Mouse (Mus musculus): ENCODE data around the gene Atp4b.
A peak's percentile ranks its signal among the peaks of the same experiment; 100 is the strongest.

The Atp4b gene

GRCm38 (mm10) chr8:13396725-13397124, at the start of gene Atp4b:
Gene Atp4b (minus strand): TSS chr8:13396825.
- no peak for DNase-seq (ENCODE audit: low read depth, low spot score)

GRCm38 (mm10) chr8:13442152-13442551, 45.5 kb upstream of the Atp4b start:
- DNase-seq (ENCODE audit: low read depth, low spot score), result no peak

- DNase-seq (ENCODE audit: low read depth, low spot score), result no peak
Observed at GRCm38 (mm10) chr8:13437531-13437930, 40.9 kb upstream of the Atp4b start.

GRCm38 (mm10) chr8:13436052-13436451, 39.4 kb upstream of the Atp4b start:
- DNase-seq (ENCODE audit: low read depth, low spot score), result no peak

GRCm38 (mm10) chr8:13434889-13435288, 38.3 kb upstream of the Atp4b start, which contains the start of gene Tmem255b:
Gene Tmem255b (plus strand): TSS chr8:13435189.
- no peak for DNase-seq (ENCODE audit: low read depth, low spot score)

GRCm38 (mm10) chr8:13433130-13433529, 36.5 kb upstream of the Atp4b start:
- DNase-seq (ENCODE audit: low read depth, low spot score), result no peak

- DNase-seq (ENCODE audit: low read depth, low spot score), result no peak
Observed at GRCm38 (mm10) chr8:13430866-13431265, 34.2 kb upstream of the Atp4b start.

GRCm38 (mm10) chr8:13430412-13430811, 33.8 kb upstream of the Atp4b start:
- DNase-seq (ENCODE audit: low read depth, low spot score), result no peak

GRCm38 (mm10) chr8:13428156-13428555, 31.5 kb upstream of the Atp4b start:
- no peak for DNase-seq (ENCODE audit: low read depth, low spot score)

GRCm38 (mm10) chr8:13427351-13427750, 30.7 kb upstream of the Atp4b start:
- DNase-seq (ENCODE audit: low read depth, low spot score), result no peak

GRCm38 (mm10) chr8:13420970-13421369, 24.3 kb upstream of the Atp4b start:
- DNase-seq (ENCODE audit: low read depth, low spot score), result no peak

- DNase-seq (ENCODE audit: low read depth, low spot score), result no peak
Observed at GRCm38 (mm10) chr8:13419111-13419639, 22.6 kb upstream of the Atp4b start.

- no peak for DNase-seq (ENCODE audit: low read depth, low spot score)
Observed at GRCm38 (mm10) chr8:13415879-13416278, 19.3 kb upstream of the Atp4b start.

GRCm38 (mm10) chr8:13413823-13414390, 17.3 kb upstream of the Atp4b start:
- DNase-seq (ENCODE audit: low read depth, low spot score), result no peak

- DNase-seq (ENCODE audit: low read depth, low spot score), result peak; percentile 51
Observed at GRCm38 (mm10) chr8:13412891-13413558, 16.4 kb upstream of the Atp4b start.

- peak; percentile 61 for DNase-seq (ENCODE audit: low read depth, low spot score)
Observed at GRCm38 (mm10) chr8:13411597-13411996, 15.0 kb upstream of the Atp4b start.

- DNase-seq (ENCODE audit: low read depth, low spot score), result no peak
Observed at GRCm38 (mm10) chr8:13406011-13406410, 9.4 kb upstream of the Atp4b start.

GRCm38 (mm10) chr8:13404666-13405131, 8.1 kb upstream of the Atp4b start, which contains the start of gene Grk1:
Gene Grk1 (plus strand): TSS chr8:13405081.
- DNase-seq (ENCODE audit: low read depth, low spot score), result no peak

- no peak for DNase-seq (ENCODE audit: low read depth, low spot score)
Observed at GRCm38 (mm10) chr8:13403517-13403916, 6.9 kb upstream of the Atp4b start.

- no peak for DNase-seq (ENCODE audit: low read depth, low spot score)
Observed at GRCm38 (mm10) chr8:13393869-13394268, 2.8 kb downstream of the Atp4b start.

- no peak for DNase-seq (ENCODE audit: low read depth, low spot score)
Observed at GRCm38 (mm10) chr8:13388744-13389143, 7.9 kb downstream of the Atp4b start.

- no peak for DNase-seq (ENCODE audit: low read depth, low spot score)
Observed at GRCm38 (mm10) chr8:13387728-13388127, 8.9 kb downstream of the Atp4b start.

GRCm38 (mm10) chr8:13386366-13386765, 10.3 kb downstream of the Atp4b start:
- no peak for DNase-seq (ENCODE audit: low read depth, low spot score)
